Mouse (Mus musculus): ENCODE measurements around the gene Cldn34c4.

The Cldn34c4 gene

GRCm38 (mm10) chrX:127736454-127736853, at the start of gene Cldn34c4:
Gene Cldn34c4 (minus strand): TSS chrX:127736554.
- no peak for DNase-seq

GRCm38 (mm10) chrX:127747062-127747461, 10.7 kb upstream of the Cldn34c4 start:
- no peak for DNase-seq
